Mouse (Mus musculus): ENCODE measurements around the gene Id1. TPM values are rescaled to one million over a fixed set of nuclear protein-coding genes. Genes with fewer than 3 reads are reported as not detected.

Id1 gene
- total RNA-seq, 2 experiments from 2014 or later = 15.3 to 19.8 TPM

- no peak for DNase-seq
Observed at GRCm38 (mm10) chr2:152756474-152757393, 20.7 kb downstream of the Id1 start.

GRCm38 (mm10) chr2:152757478-152757877 is 21.4 kb downstream of the Id1 start:
- DNase-seq = no peak

- no peak for DNase-seq
Observed at GRCm38 (mm10) chr2:152758351-152758750, 22.3 kb downstream of the Id1 start.

- DNase-seq = no peak
Observed at GRCm38 (mm10) chr2:152763310-152763709, 27.3 kb downstream of the Id1 start.

GRCm38 (mm10) chr2:152764172-152765044 is 28.4 kb downstream of the Id1 start:
- DNase-seq = no peak

- no peak for DNase-seq
Observed at GRCm38 (mm10) chr2:152765045-152765674, 29.1 kb downstream of the Id1 start.

- peak; percentile 81 to 83 for DNase-seq
Observed at GRCm38 (mm10) chr2:152766387-152767123, 30.5 kb downstream of the Id1 start.

- DNase-seq = no peak
Observed at GRCm38 (mm10) chr2:152767618-152768271, 31.7 kb downstream of the Id1 start.

GRCm38 (mm10) chr2:152769677-152770076 is 33.6 kb downstream of the Id1 start:
- DNase-seq = no peak

GRCm38 (mm10) chr2:152771571-152771970 is 35.5 kb downstream of the Id1 start:
- DNase-seq = no peak

GRCm38 (mm10) chr2:152772231-152772630 is 36.2 kb downstream of the Id1 start:
- no peak for DNase-seq

- no peak for DNase-seq
Observed at GRCm38 (mm10) chr2:152775357-152775756, 39.3 kb downstream of the Id1 start.

GRCm38 (mm10) chr2:152776019-152776418 is 40.0 kb downstream of the Id1 start:
- no peak for DNase-seq

- DNase-seq = peak; percentile 66 to 79
Observed at GRCm38 (mm10) chr2:152776435-152776834, 40.4 kb downstream of the Id1 start.

GRCm38 (mm10) chr2:152777081-152777480 is 41.0 kb downstream of the Id1 start:
- DNase-seq = no peak

GRCm38 (mm10) chr2:152780466-152780865 is 44.4 kb downstream of the Id1 start:
- DNase-seq = no peak

GRCm38 (mm10) chr2:152781031-152781711 is 45.1 kb downstream of the Id1 start:
- no peak for DNase-seq

- DNase-seq = no peak
Observed at GRCm38 (mm10) chr2:152782656-152783055, 46.6 kb downstream of the Id1 start.

- DNase-seq = no peak
Observed at GRCm38 (mm10) chr2:152783241-152783640, 47.2 kb downstream of the Id1 start.

GRCm38 (mm10) chr2:152784640-152785039 is 48.6 kb downstream of the Id1 start:
- no peak for DNase-seq

All from layer of hippocampus, postnatal 36 days (tissue).